Mouse (Mus musculus) neural tube, embryonic 13.5 days (tissue): ENCODE data around the gene Hecw1. TPM values are rescaled to one million over a fixed set of nuclear protein-coding genes. Genes with fewer than 3 reads are reported as not detected.

Experiments
- ATAC-seq: fragments of 200-750 bp; cut with Nextera tagmentation; 2 replicates; pipeline ENCODE4 v1.8.0; 2017; ENCODE audit warnings: low read depth, mild to moderate bottlenecking, moderate TSS enrichment, moderate library complexity
- H3K27ac ChIP-seq: fragments of 300-500 bp; sonication (generic); replicated peaks from 2 replicates; pipeline ENCODE4 v1.5.1; 2015; ENCODE audit warnings: moderate library complexity, mild to moderate bottlenecking, inconsistent platforms
- H3K27me3 ChIP-seq: fragments of 300-500 bp; sonication (generic); 2 replicates; pipeline ENCODE4 v1.6.1; 2015; ENCODE audit warnings: mild to moderate bottlenecking, inconsistent platforms
- H3K36me3 ChIP-seq: fragments of 300-500 bp; sonication (generic); 2 replicates; pipeline ENCODE4 v1.6.1; 2015; ENCODE audit warnings: mild to moderate bottlenecking, inconsistent platforms
- H3K4me1 ChIP-seq: fragments of 300-500 bp; sonication (generic); replicated peaks from 2 replicates; pipeline ENCODE4 v1.6.1; 2015; ENCODE audit warnings: inconsistent platforms
- H3K4me2 ChIP-seq: fragments of 300-500 bp; sonication (generic); 2 replicates; pipeline ENCODE4 v1.6.1; 2015; ENCODE audit warnings: inconsistent platforms, mild to moderate bottlenecking, moderate library complexity
- H3K4me3 ChIP-seq: fragments of 300-500 bp; sonication (generic); 2 replicates; pipeline ENCODE4 v1.5.1; 2015; ENCODE audit warnings: mild to moderate bottlenecking, inconsistent platforms
- H3K9ac ChIP-seq: fragments of 300-500 bp; sonication (generic); 2 replicates; pipeline ENCODE4 v1.6.1; 2015; ENCODE audit warnings: moderate library complexity, mild to moderate bottlenecking, inconsistent platforms
- H3K9me3 ChIP-seq: fragments of 300-500 bp; sonication (generic); 2 replicates; pipeline ENCODE4 v1.6.1; 2016; ENCODE audit warnings: inconsistent platforms
- WGBS: fragments of 180-500 bp; shearing (Covaris S2); methylation state at CpG from one replicate; pipeline ENCODE4 v1.1.7; 2015; 5-methylcytosine and 5-hydroxymethylcytosine counted together
- polyA plus RNA-seq: library from polyadenylated mRNA; unstranded; fragments of >200 nt; fragmentation: Nextera tagmentation; extraction: Ambion mirVana; gene quantifications from 2 replicates; pipeline ENCODE4 v1.2.1, GENCODE M21; 2015

Hecw1 gene
- polyA plus RNA-seq: 30.6 and 34.8 TPM in 2 replicates

GRCm38 (mm10) chr13:14522906-14523269 is at the start of gene Hecw1:
Gene Hecw1 (minus strand): TSS chr13:14523228.
- Histone ChIP-seq H3K4me3 (peak within 1 kb of the TSS; percentile 73), H3K4me2 (peak within 1 kb of the TSS; percentile 70), H3K4me1 (peaks cover 31% of the 10 kb centered on the region), H3K27me3 (no peaks in the 10 kb centered on the region), H3K9ac (peak within 1 kb of the TSS; percentile 90), H3K36me3 (no peaks in the 10 kb centered on the region), H3K9me3 (no peaks in the 10 kb centered on the region), H3K27ac (peak within 1 kb of the TSS; percentile 96)
- peak; percentile 93 for ATAC-seq
- under 1% methylated on average over 15 of the region's 15 CpGs for WGBS

GRCm38 (mm10) chr13:14561336-14561735 is 38.3 kb upstream of the Hecw1 start:
- H3K4me3 ChIP-seq: no peak overlapping the region

GRCm38 (mm10) chr13:14552628-14553027 is 29.6 kb upstream of the Hecw1 start:
- H3K4me1 ChIP-seq: no peaks in the 10 kb centered on the region
- no peak overlapping the region for H3K4me2 ChIP-seq
- H3K4me3 ChIP-seq: no peak overlapping the region
- ATAC-seq: no peak
- WGBS: 70% methylated on average over 2 of the region's 2 CpGs
- H3K9me3 ChIP-seq: no peaks in the 10 kb centered on the region
- no peak overlapping the region for H3K9ac ChIP-seq
- H3K27me3 ChIP-seq: no peaks in the 10 kb centered on the region
- no peaks in the 10 kb centered on the region for H3K36me3 ChIP-seq
- no peak overlapping the region for H3K27ac ChIP-seq

More at GRCm38 (mm10) chr13:14561336-14561735, 38.3 kb upstream of the Hecw1 start:
- H3K4me1 ChIP-seq: no peaks in the 10 kb centered on the region
- no peak overlapping the region for H3K4me2 ChIP-seq
- no peaks in the 10 kb centered on the region for H3K27me3 ChIP-seq
- no peak overlapping the region for H3K27ac ChIP-seq
- no peak overlapping the region for H3K9ac ChIP-seq
- no peaks in the 10 kb centered on the region for H3K9me3 ChIP-seq
- no peaks in the 10 kb centered on the region for H3K36me3 ChIP-seq
- no peak for ATAC-seq
- 80% methylated on average over 1 of the region's 1 CpGs for WGBS

GRCm38 (mm10) chr13:14542860-14543259 is 19.8 kb upstream of the Hecw1 start:
- Histone ChIP-seq H3K36me3 (no peaks in the 10 kb centered on the region), H3K4me3 (no peak overlapping the region), H3K4me2 (no peak overlapping the region), H3K9me3 (no peaks in the 10 kb centered on the region), H3K9ac (no peak overlapping the region), H3K27me3 (no peaks in the 10 kb centered on the region), H3K27ac (no peak overlapping the region), H3K4me1 (no peaks in the 10 kb centered on the region)
- no peak for ATAC-seq
- WGBS: 84% methylated on average over 5 of the region's 5 CpGs

- peak overlapping the region; percentile 90 for H3K9ac ChIP-seq
- peak overlapping the region; percentile 70 for H3K4me2 ChIP-seq
- under 1% methylated on average over 38 of the region's 38 CpGs for WGBS
- H3K4me1 ChIP-seq: peaks cover 31% of the 10 kb centered on the region
- H3K9me3 ChIP-seq: no peaks in the 10 kb centered on the region
- no peaks in the 10 kb centered on the region for H3K36me3 ChIP-seq
- peak; percentile 96 for ATAC-seq
- no peaks in the 10 kb centered on the region for H3K27me3 ChIP-seq
- peak overlapping the region; percentile 96 for H3K27ac ChIP-seq
- peak overlapping the region; percentile 73 for H3K4me3 ChIP-seq
Measured at GRCm38 (mm10) chr13:14522128-14522905, 711 bp downstream of the Hecw1 start.

GRCm38 (mm10) chr13:14521746-14522127 is 1.3 kb downstream of the Hecw1 start:
- Histone ChIP-seq H3K27ac (peak overlapping the region; percentile 96), H3K36me3 (no peaks in the 10 kb centered on the region), H3K4me1 (peaks cover 31% of the 10 kb centered on the region), H3K9ac (peak overlapping the region; percentile 90), H3K9me3 (no peaks in the 10 kb centered on the region), H3K4me2 (peak overlapping the region; percentile 70), H3K27me3 (no peaks in the 10 kb centered on the region), H3K4me3 (peak overlapping the region; percentile 73)
- 27% methylated on average over 4 of the region's 4 CpGs for WGBS
- peak; percentile 23 for ATAC-seq

GRCm38 (mm10) chr13:14519605-14520004 is 3.4 kb downstream of the Hecw1 start:
- Histone ChIP-seq H3K9ac (no peak overlapping the region), H3K27ac (no peak overlapping the region), H3K4me2 (peak overlapping the region; percentile 70), H3K4me3 (peak overlapping the region; percentile 73), H3K4me1 (peaks cover 31% of the 10 kb centered on the region), H3K27me3 (no peaks in the 10 kb centered on the region), H3K36me3 (no peaks in the 10 kb centered on the region), H3K9me3 (no peaks in the 10 kb centered on the region)
- no peak for ATAC-seq
- 81% methylated on average over 3 of the region's 3 CpGs for WGBS

- no peak overlapping the region for H3K27ac ChIP-seq
- no peaks in the 10 kb centered on the region for H3K36me3 ChIP-seq
- WGBS: 84% methylated on average over 3 of the region's 3 CpGs
- H3K9me3 ChIP-seq: no peaks in the 10 kb centered on the region
- no peak overlapping the region for H3K4me3 ChIP-seq
- no peaks in the 10 kb centered on the region for H3K27me3 ChIP-seq
- no peak for ATAC-seq
- peaks cover 26% of the 10 kb centered on the region for H3K4me1 ChIP-seq
- no peak overlapping the region for H3K9ac ChIP-seq
- no peak overlapping the region for H3K4me2 ChIP-seq
Measured at GRCm38 (mm10) chr13:14517478-14517877, 5.5 kb downstream of the Hecw1 start.

- no peak overlapping the region for H3K27ac ChIP-seq
- peaks cover 12% of the 10 kb centered on the region for H3K4me1 ChIP-seq
- WGBS: 75% methylated on average over 2 of the region's 2 CpGs
- H3K9me3 ChIP-seq: no peaks in the 10 kb centered on the region
- no peaks in the 10 kb centered on the region for H3K36me3 ChIP-seq
- H3K27me3 ChIP-seq: no peaks in the 10 kb centered on the region
- no peak overlapping the region for H3K4me2 ChIP-seq
- no peak for ATAC-seq
- H3K4me3 ChIP-seq: no peak overlapping the region
- H3K9ac ChIP-seq: no peak overlapping the region
Measured at GRCm38 (mm10) chr13:14515106-14515505, 7.9 kb downstream of the Hecw1 start.

GRCm38 (mm10) chr13:14513934-14514333 is 9.1 kb downstream of the Hecw1 start:
- Histone ChIP-seq H3K27ac (no peak overlapping the region), H3K4me1 (no peaks in the 10 kb centered on the region; the same call in 1 of the 2 replicates), H3K9me3 (no peaks in the 10 kb centered on the region), H3K4me3 (no peak overlapping the region), H3K27me3 (no peaks in the 10 kb centered on the region), H3K9ac (no peak overlapping the region), H3K36me3 (no peaks in the 10 kb centered on the region), H3K4me2 (no peak overlapping the region)
- ATAC-seq: no peak

GRCm38 (mm10) chr13:14506765-14507164 is 16.3 kb downstream of the Hecw1 start:
- Histone ChIP-seq H3K4me2 (no peak overlapping the region), H3K9me3 (no peaks in the 10 kb centered on the region), H3K9ac (no peak overlapping the region), H3K27me3 (no peaks in the 10 kb centered on the region), H3K4me1 (no peaks in the 10 kb centered on the region), H3K27ac (no peak overlapping the region), H3K4me3 (no peak overlapping the region), H3K36me3 (no peaks in the 10 kb centered on the region)
- WGBS: 90% methylated on average over 5 of the region's 5 CpGs
- no peak for ATAC-seq

- Histone ChIP-seq H3K27me3 (no peaks in the 10 kb centered on the region), H3K27ac (no peak overlapping the region), H3K9ac (no peak overlapping the region), H3K4me3 (no peak overlapping the region), H3K4me1 (no peaks in the 10 kb centered on the region), H3K9me3 (no peaks in the 10 kb centered on the region), H3K4me2 (no peak overlapping the region), H3K36me3 (no peaks in the 10 kb centered on the region)
- WGBS: 34% methylated on average over 1 of the region's 1 CpGs
- ATAC-seq: no peak
Measured at GRCm38 (mm10) chr13:14500251-14500650, 22.8 kb downstream of the Hecw1 start.

GRCm38 (mm10) chr13:14498780-14499179 is 24.2 kb downstream of the Hecw1 start:
- Histone ChIP-seq H3K9me3 (no peaks in the 10 kb centered on the region), H3K4me2 (no peak overlapping the region), H3K27me3 (no peaks in the 10 kb centered on the region), H3K27ac (no peak overlapping the region), H3K4me1 (no peaks in the 10 kb centered on the region), H3K4me3 (no peak overlapping the region), H3K9ac (no peak overlapping the region), H3K36me3 (no peaks in the 10 kb centered on the region)
- ATAC-seq: no peak
- 93% methylated on average over 8 of the region's 8 CpGs for WGBS
